Mouse (Mus musculus) intestine, postnatal 0 days (tissue): Measurements from ENCODE around the gene Whrn. TPM values are rescaled to one million over a fixed set of nuclear protein-coding genes. Genes with fewer than 3 reads are reported as not detected.

Experiments used
- ATAC-seq: fragments of 200-750 bp; cut with Nextera tagmentation; 2 replicates; pipeline ENCODE4 v1.8.0; 2017; ENCODE audit warnings: mild to moderate bottlenecking, moderate TSS enrichment, moderate library complexity
- H3K27ac ChIP-seq: fragments of 300-500 bp; sonication (generic); 2 replicates; pipeline ENCODE4 v1.5.1; 2014; ENCODE audit warnings: mild to moderate bottlenecking, low read depth, low read length, moderate library complexity
- H3K27me3 ChIP-seq: fragments of 300-500 bp; sonication (generic); replicated peaks from 2 replicates; pipeline ENCODE4 v1.6.1; 2014; ENCODE audit warnings: low read length, mixed read lengths; ENCODE audit not compliant: control insufficient read depth, insufficient read depth
- H3K36me3 ChIP-seq: fragments of 300-500 bp; sonication (generic); 2 replicates; pipeline ENCODE4 v1.6.1; 2014; ENCODE audit warnings: mild to moderate bottlenecking, moderate library complexity; ENCODE audit not compliant: control insufficient read depth, insufficient read depth
- H3K4me1 ChIP-seq: fragments of 300-500 bp; sonication (generic); replicated peaks from 2 replicates; pipeline ENCODE4 v1.6.1; 2014; ENCODE audit warnings: antibody characterized with exemption, low read length, mixed read lengths; ENCODE audit not compliant: control insufficient read depth, insufficient read depth
- H3K4me2 ChIP-seq: fragments of 300-500 bp; sonication (generic); replicated peaks from 2 replicates; pipeline ENCODE4 v1.6.1; 2014; ENCODE audit warnings: low read depth, mild to moderate bottlenecking, moderate library complexity
- H3K4me3 ChIP-seq: fragments of 300-500 bp; sonication (generic); 2 replicates; pipeline ENCODE4 v1.5.1; 2014; ENCODE audit warnings: low read depth, low read length
- H3K9ac ChIP-seq: fragments of 300-500 bp; sonication (generic); 2 replicates; pipeline ENCODE4 v1.6.1; 2014; ENCODE audit warnings: mild to moderate bottlenecking, low read depth, low read length
- H3K9me3 ChIP-seq: fragments of 300-500 bp; sonication (generic); 2 replicates; pipeline ENCODE4 v1.6.1; 2016; ENCODE audit warnings: mixed run types; ENCODE audit not compliant: control insufficient read depth
- CTCF ChIP-seq: sonication (generic); IDR thresholded peaks from 2 replicates; pipeline ENCODE4 v1.5.1; 2016; ENCODE audit warnings: low read depth, mild to moderate bottlenecking, control low read depth, antibody characterized with exemption, moderate library complexity
- WGBS: fragments of 180-500 bp; shearing (Covaris S2); extraction: QIAGEN DNeasy Blood & Tissue Kit; methylation state at CpG from one replicate; pipeline ENCODE4 v1.1.7; 2014; 5-methylcytosine and 5-hydroxymethylcytosine counted together
- polyA plus RNA-seq: library from polyadenylated mRNA; unstranded; fragments of >200 nt; fragmentation: Nextera tagmentation; extraction: Ambion mirVana; gene quantifications from 2 replicates; pipeline ENCODE4 v1.2.1, GENCODE M21; 2015

Whrn gene
- polyA plus RNA-seq, 1 experiment from 2014 or later = 1.3 TPM

DNA sequence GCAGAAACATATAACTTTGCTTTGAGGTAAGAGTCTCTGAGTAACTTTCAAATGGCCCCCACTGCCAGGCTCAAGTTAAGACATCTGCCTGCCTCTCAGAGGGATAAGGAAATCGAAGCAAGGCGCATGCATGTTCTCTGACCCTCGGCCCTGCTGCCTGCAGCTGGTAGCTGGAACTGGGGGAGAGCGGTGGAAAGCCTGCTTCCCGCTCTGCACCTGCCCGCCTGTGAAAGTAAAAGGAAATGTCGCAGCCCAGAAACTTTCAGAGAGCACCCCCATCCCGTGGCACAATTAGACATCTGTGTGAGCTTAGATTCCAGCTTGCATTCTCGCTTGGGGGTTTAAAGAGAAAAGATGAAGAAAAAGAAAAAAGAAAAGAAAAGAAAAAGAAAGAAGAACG is 6.1 kb downstream of the Whrn start:
- no peak overlapping the region for H3K4me2 ChIP-seq
- no peak overlapping the region for H3K9ac ChIP-seq
- no peak for TF ChIP-seq CTCF
- no peaks in the 10 kb centered on the region for H3K9me3 ChIP-seq
- no peak overlapping the region for H3K4me3 ChIP-seq
- no peaks in the 10 kb centered on the region for H3K36me3 ChIP-seq
- H3K4me1 ChIP-seq = no peaks in the 10 kb centered on the region
- ATAC-seq = no peak
- 65% methylated on average over 10 of the region's 10 CpGs for WGBS
- H3K27me3 ChIP-seq = 0 out of 2 replicates have a peak, but pooled peaks cover 1% of the 10 kb centered on the region
- H3K27ac ChIP-seq = no peak overlapping the region

DNA sequence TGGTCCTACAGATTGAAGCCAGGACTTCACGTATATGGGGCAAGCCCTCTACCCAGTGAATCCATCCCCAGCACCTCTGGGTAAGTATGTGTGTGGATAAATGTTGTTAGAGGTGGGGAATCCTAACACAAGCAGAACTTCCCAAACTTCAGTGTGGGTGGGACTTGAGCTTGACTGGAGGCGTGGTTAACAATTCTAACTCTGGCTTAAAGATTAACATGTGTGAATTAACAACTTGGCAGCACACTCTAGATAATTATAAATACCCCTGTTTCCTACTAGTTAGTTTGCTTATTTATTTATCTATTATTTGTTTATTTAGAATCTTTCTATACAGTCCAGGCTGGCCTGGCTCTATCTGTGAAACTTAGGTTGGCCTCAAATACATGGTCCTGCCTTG is 7.9 kb downstream of the Whrn start:
- H3K4me3 ChIP-seq = no peak overlapping the region
- no peak for TF ChIP-seq CTCF
- H3K9me3 ChIP-seq = no peaks in the 10 kb centered on the region
- no peaks in the 10 kb centered on the region for H3K27me3 ChIP-seq
- no peaks in the 10 kb centered on the region; the same call in 1 of the 2 replicates for H3K4me1 ChIP-seq
- no peak overlapping the region for H3K4me2 ChIP-seq
- 67% methylated on average over 2 of the region's 2 CpGs for WGBS
- no peak overlapping the region for H3K27ac ChIP-seq
- H3K36me3 ChIP-seq = no peaks in the 10 kb centered on the region
- no peak overlapping the region for H3K9ac ChIP-seq
- ATAC-seq = no peak

DNA sequence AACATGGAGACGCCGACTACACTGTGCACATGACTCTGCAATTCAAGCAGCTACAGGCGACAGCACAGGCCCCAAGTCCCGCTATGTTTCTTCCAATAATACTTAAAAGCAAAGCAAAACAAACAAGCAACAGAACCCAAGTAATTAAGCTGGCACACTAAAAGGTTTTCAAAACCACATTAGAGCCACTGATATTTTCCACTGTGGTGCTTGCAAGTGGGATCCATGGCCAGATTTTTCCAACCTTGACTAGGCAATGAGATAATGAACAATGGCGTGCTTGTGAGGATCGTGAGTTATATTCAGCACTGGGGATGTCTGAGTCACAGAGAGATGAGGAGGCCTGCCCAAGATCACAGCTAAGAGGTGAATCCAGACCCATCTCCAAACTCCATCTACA is 8.5 kb downstream of the Whrn start:
- Histone ChIP-seq H3K4me2 (no peak overlapping the region), H3K27ac (no peak overlapping the region), H3K36me3 (no peaks in the 10 kb centered on the region), H3K9ac (no peak overlapping the region), H3K4me3 (no peak overlapping the region), H3K27me3 (no peaks in the 10 kb centered on the region), H3K9me3 (no peaks in the 10 kb centered on the region), H3K4me1 (no peaks in the 10 kb centered on the region; the same call in 1 of the 2 replicates)
- no peak for ATAC-seq
- TF ChIP-seq CTCF = no peak
- WGBS = 88% methylated on average over 6 of the region's 6 CpGs

DNA sequence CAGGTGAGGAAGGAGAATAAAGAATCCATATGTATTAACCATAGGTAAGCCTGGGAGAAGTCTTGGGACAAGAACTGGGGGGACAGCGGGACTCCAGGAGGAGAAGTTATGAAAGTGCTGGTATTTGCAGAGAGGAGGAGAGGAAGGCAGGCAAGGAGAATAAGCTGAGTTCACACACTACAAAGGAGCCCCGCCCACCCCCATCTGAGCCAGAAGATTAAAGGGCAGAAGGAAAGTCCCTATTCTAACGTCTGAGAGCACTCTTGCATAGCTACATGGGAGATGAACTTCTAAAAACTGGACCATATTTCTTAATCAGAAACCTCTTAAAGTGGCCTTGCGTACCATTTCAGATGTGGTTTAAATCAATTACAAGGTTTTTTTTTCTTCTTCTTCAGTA is 9.3 kb downstream of the Whrn start:
- H3K9ac ChIP-seq = no peak overlapping the region
- no peaks in the 10 kb centered on the region for H3K27me3 ChIP-seq
- no peak overlapping the region for H3K27ac ChIP-seq
- H3K36me3 ChIP-seq = no peaks in the 10 kb centered on the region
- no peaks in the 10 kb centered on the region; the same call in 1 of the 2 replicates for H3K4me1 ChIP-seq
- H3K4me3 ChIP-seq = no peak overlapping the region
- no peak overlapping the region for H3K4me2 ChIP-seq
- no peak for TF ChIP-seq CTCF
- WGBS = 51% methylated on average over 4 of the region's 4 CpGs
- no peak for ATAC-seq
- H3K9me3 ChIP-seq = no peaks in the 10 kb centered on the region

DNA sequence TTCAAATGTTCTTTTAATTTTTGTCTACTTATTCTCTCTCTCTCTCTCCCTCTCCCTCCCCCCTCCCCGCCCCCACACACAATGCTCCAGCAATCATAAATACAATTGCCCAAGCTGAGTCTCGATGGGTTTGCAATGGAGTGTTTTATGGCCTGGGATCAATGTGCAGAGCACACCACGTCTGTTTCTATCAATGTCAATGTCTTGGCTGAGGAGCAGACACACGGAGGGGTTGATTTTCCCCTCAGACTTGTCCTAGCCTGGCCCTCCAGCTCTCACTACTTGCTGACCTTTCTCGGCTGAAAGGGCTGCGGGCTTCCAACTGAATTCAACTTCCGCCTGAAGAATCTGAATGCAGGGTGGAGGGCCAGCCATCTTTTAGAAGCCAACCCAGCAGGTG is 12.1 kb downstream of the Whrn start:
- 50% methylated on average over 7 of the region's 7 CpGs for WGBS
- Histone ChIP-seq H3K4me3 (no peak overlapping the region), H3K9ac (no peak overlapping the region), H3K9me3 (no peaks in the 10 kb centered on the region), H3K4me2 (no peak overlapping the region), H3K4me1 (no peaks in the 10 kb centered on the region; the same call in 1 of the 2 replicates), H3K27me3 (no peaks in the 10 kb centered on the region), H3K36me3 (no peaks in the 10 kb centered on the region), H3K27ac (no peak overlapping the region)
- peak; percentile 14; the same call in 1 of the 2 replicates for ATAC-seq
- TF ChIP-seq CTCF = no peak

DNA sequence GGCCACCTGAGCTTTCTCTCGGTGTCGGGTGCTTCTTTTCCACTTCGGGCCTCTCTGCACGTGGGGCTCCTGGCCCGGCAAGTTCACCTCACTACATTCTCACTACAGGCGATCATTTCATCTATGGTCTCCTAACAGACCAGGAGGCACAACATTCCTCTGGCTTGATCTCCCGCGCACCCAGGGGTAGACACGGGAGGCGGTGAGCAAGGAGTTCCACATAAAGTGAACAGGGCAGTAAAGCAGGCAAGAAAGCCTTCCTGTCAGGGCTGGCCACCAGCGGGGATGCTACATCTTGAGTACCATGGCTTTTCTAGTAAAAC is 15.0 kb downstream of the Whrn start:
- peak overlapping the region; percentile 76 for H3K27ac ChIP-seq
- no peaks in the 10 kb centered on the region for H3K27me3 ChIP-seq
- no peak for TF ChIP-seq CTCF
- H3K4me3 ChIP-seq = no peak overlapping the region
- no peaks in the 10 kb centered on the region; the same call in 1 of the 2 replicates for H3K4me1 ChIP-seq
- H3K36me3 ChIP-seq = no peaks in the 10 kb centered on the region
- peak overlapping the region; percentile 56 for H3K4me2 ChIP-seq
- H3K9me3 ChIP-seq = no peaks in the 10 kb centered on the region
- ATAC-seq = no peak; the same call in 1 of the 2 replicates
- WGBS = 38% methylated on average over 11 of the region's 11 CpGs
- no peak overlapping the region for H3K9ac ChIP-seq
